Mouse (Mus musculus) heart, embryonic 11.5 days (tissue): ENCODE measurements around the gene Sltm. TPM values are rescaled to one million over a fixed set of nuclear protein-coding genes. Genes with fewer than 3 reads are reported as not detected.

Experiments used
- ATAC-seq: fragments of 200-750 bp; cut with Nextera tagmentation; replicated peaks from 2 replicates; pipeline ENCODE4 v1.8.0; 2017; ENCODE audit warnings: moderate library complexity; ENCODE audit not compliant: insufficient number of reproducible peaks, low FRiP score, low TSS enrichment
- H3K27ac ChIP-seq: fragments of 300-500 bp; sonication (generic); 2 replicates; pipeline ENCODE4 v1.5.1; 2014; ENCODE audit warnings: mild to moderate bottlenecking, low read depth, low read length
- H3K27me3 ChIP-seq: fragments of 300-500 bp; sonication (generic); 2 replicates; pipeline ENCODE4 v1.6.1; 2014; ENCODE audit warnings: mild to moderate bottlenecking, low read length, mixed read lengths; ENCODE audit not compliant: control insufficient read depth, insufficient read depth
- H3K36me3 ChIP-seq: fragments of 300-500 bp; sonication (generic); 2 replicates; pipeline ENCODE4 v1.6.1; 2014; ENCODE audit warnings: mild to moderate bottlenecking, low read length, moderate library complexity, mixed read lengths; ENCODE audit not compliant: control insufficient read depth, insufficient read depth
- H3K4me1 ChIP-seq: fragments of 300-500 bp; sonication (generic); 2 replicates; pipeline ENCODE4 v1.6.1; 2014; ENCODE audit warnings: low read length; ENCODE audit not compliant: control insufficient read depth, insufficient read depth
- H3K4me2 ChIP-seq: fragments of 300-500 bp; sonication (generic); 2 replicates; pipeline ENCODE4 v1.6.1; 2014; ENCODE audit warnings: mild to moderate bottlenecking, moderate library complexity
- H3K4me3 ChIP-seq: fragments of 300-500 bp; sonication (generic); 2 replicates; pipeline ENCODE4 v1.5.1; 2014; ENCODE audit warnings: low read depth, low read length
- H3K9ac ChIP-seq: fragments of 300-500 bp; sonication (generic); 2 replicates; pipeline ENCODE4 v1.6.1; 2014; ENCODE audit warnings: mild to moderate bottlenecking, low read depth, low read length, moderate library complexity
- H3K9me3 ChIP-seq: fragments of 300-500 bp; sonication (generic); replicated peaks from 2 replicates; pipeline ENCODE4 v1.6.1; 2016; ENCODE audit warnings: low read length; ENCODE audit not compliant: control insufficient read depth
- WGBS: fragments of 180-500 bp; shearing (Covaris S2); extraction: QIAGEN DNeasy Blood & Tissue Kit; methylation state at CpG from one replicate; pipeline ENCODE4 v1.1.7; 2014; ENCODE audit not compliant: insufficient replicate concordance; 5-methylcytosine and 5-hydroxymethylcytosine counted together
- polyA plus RNA-seq: library from polyadenylated mRNA; unstranded; fragments of >200 nt; fragmentation: Nextera tagmentation; extraction: Ambion mirVana; gene quantifications from 2 replicates; pipeline ENCODE4 v1.2.1, GENCODE M21; 2014

Sltm gene
- polyA plus RNA-seq, 1 experiment from 2014 or later = 48.3 TPM

DNA sequence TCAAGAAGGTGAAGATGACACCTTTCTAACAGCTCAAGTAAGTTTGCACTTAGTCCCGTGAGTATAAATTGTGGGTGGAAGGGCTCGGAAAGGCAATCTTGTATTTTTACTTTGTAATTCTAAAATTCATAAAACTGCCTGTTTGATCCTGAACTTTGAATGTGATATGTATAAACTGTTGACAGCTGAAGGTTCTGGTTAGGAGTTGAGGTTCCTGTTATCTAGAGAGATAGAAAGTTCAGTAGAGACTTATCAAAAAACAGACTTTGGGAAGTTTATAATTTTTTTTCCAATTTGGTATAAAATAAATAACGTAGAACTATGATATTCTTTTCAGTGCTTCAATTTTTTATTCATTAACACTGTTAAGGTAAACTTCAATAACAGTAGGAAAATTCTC is 20.3 kb downstream of the Sltm start:
- no peak overlapping the region for H3K4me3 ChIP-seq
- no peak overlapping the region for H3K9ac ChIP-seq
- no peak for ATAC-seq
- H3K36me3 ChIP-seq = no peaks in the 10 kb centered on the region
- no peak overlapping the region for H3K4me2 ChIP-seq
- no peaks in the 10 kb centered on the region for H3K27me3 ChIP-seq
- no peaks in the 10 kb centered on the region for H3K9me3 ChIP-seq
- H3K4me1 ChIP-seq = no peaks in the 10 kb centered on the region; the same call in 1 of the 2 replicates
- no peak overlapping the region for H3K27ac ChIP-seq
- WGBS = 85% methylated on average over 3 of the region's 3 CpGs

DNA sequence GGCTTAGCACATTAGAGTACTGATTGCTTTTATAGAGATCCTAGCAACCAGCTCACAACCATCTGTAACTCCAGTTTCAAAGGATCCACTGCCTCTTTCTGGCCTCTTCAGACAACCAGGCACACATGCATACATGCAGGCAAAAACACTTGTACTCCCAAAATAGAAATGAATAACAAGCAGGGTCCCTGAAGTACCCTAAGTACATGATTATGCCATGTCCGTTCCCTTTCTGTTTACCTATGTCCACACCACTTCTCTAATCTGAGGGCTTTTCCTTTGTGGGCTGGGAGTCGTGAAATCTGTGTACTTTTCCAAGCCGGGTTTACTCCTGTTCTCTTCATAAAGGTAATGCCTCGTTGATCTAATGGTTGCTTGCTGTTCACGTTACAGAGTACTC is 25.1 kb downstream of the Sltm start:
- ATAC-seq = no peak
- Histone ChIP-seq H3K9me3 (no peaks in the 10 kb centered on the region), H3K27me3 (no peaks in the 10 kb centered on the region), H3K4me1 (peaks cover 6% of the 10 kb centered on the region), H3K27ac (peak overlapping the region; percentile 60), H3K4me2 (peak overlapping the region; percentile 24), H3K36me3 (peaks cover under 1% of the 10 kb centered on the region; the same call in 1 of the 2 replicates), H3K4me3 (no peak overlapping the region), H3K9ac (no peak overlapping the region)
- WGBS = 56% methylated on average over 5 of the region's 5 CpGs

- no peak for ATAC-seq
- H3K36me3 ChIP-seq = peaks cover 3% of the 10 kb centered on the region
- 71% methylated on average over 8 of the region's 8 CpGs for WGBS
- H3K9ac ChIP-seq = 0 out of 2 replicates have a peak overlapping the region, but pooled peaks have one; percentile 16
- no peak overlapping the region for H3K4me3 ChIP-seq
- H3K27ac ChIP-seq = no peak overlapping the region
- no peaks in the 10 kb centered on the region for H3K27me3 ChIP-seq
- H3K4me2 ChIP-seq = no peak overlapping the region
- H3K9me3 ChIP-seq = no peaks in the 10 kb centered on the region
- H3K4me1 ChIP-seq = peaks cover 6% of the 10 kb centered on the region
Measured at GRCm38 (mm10) chr9:70570351-70570750, 27.8 kb downstream of the Sltm start.

- WGBS = 84% methylated on average over 2 of the region's 2 CpGs
- Histone ChIP-seq H3K4me3 (no peak overlapping the region), H3K27me3 (no peaks in the 10 kb centered on the region), H3K36me3 (peaks cover 17% of the 10 kb centered on the region), H3K9ac (no peak overlapping the region), H3K9me3 (no peaks in the 10 kb centered on the region), H3K4me1 (no peaks in the 10 kb centered on the region), H3K27ac (no peak overlapping the region), H3K4me2 (no peak overlapping the region)
- ATAC-seq = no peak
Measured at GRCm38 (mm10) chr9:70578123-70578522, 35.6 kb downstream of the Sltm start.

- Histone ChIP-seq H3K27me3 (no peaks in the 10 kb centered on the region), H3K4me3 (no peak overlapping the region), H3K36me3 (peaks cover 17% of the 10 kb centered on the region), H3K4me1 (no peaks in the 10 kb centered on the region), H3K9me3 (no peaks in the 10 kb centered on the region), H3K27ac (no peak overlapping the region), H3K4me2 (no peak overlapping the region), H3K9ac (no peak overlapping the region)
- 87% methylated on average over 5 of the region's 5 CpGs for WGBS
- no peak for ATAC-seq
Measured at GRCm38 (mm10) chr9:70580956-70581355, 38.4 kb downstream of the Sltm start.

DNA sequence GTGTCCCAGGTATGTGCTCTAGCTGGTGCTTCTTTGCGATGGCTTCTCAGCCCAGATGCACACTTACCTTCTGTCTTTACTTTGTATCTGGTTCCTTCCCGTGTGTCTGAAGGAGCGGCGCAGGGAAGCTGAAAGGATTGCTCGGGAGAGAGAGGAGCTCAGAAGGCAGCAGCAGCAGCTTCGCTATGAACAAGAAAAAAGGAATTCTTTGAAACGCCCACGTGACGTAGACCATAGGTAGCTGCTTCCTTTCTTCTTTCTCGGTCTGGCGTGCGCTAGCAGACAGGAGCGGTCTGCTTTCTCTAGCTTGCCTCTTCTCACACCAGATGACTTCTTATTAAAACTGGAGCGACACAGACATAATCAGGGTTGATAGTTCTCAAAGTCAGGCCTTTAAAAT is 42.1 kb downstream of the Sltm start:
- WGBS = 89% methylated on average over 14 of the region's 14 CpGs
- Histone ChIP-seq H3K9me3 (no peaks in the 10 kb centered on the region), H3K4me1 (no peaks in the 10 kb centered on the region), H3K4me2 (no peak overlapping the region), H3K9ac (no peak overlapping the region), H3K36me3 (peaks cover 30% of the 10 kb centered on the region), H3K27me3 (no peaks in the 10 kb centered on the region), H3K4me3 (no peak overlapping the region), H3K27ac (no peak overlapping the region)
- ATAC-seq = no peak

DNA sequence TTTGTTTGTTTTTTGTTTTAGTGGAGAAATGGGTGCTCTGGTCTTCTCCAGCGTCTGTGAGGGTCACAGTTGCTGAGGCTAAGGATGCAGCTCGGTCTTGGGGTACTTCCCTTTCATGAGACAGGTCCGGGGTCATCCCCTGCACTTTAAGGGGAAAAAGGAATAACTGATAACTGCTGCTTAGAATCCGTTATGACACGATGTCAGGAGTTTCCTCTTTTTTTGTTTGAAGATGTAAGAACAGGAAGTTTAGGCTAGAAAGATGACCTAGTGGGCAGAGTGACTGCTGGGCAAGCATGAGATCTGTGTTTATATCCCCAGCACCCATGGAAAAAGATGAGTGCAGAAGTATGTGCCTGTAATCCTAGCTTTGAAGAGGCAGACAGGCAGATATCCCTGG is 42.6 kb downstream of the Sltm start:
- Histone ChIP-seq H3K27me3 (no peaks in the 10 kb centered on the region), H3K4me3 (no peak overlapping the region), H3K36me3 (peaks cover 33% of the 10 kb centered on the region), H3K4me2 (no peak overlapping the region), H3K4me1 (no peaks in the 10 kb centered on the region), H3K27ac (no peak overlapping the region), H3K9ac (no peak overlapping the region), H3K9me3 (no peaks in the 10 kb centered on the region)
- no peak for ATAC-seq
- WGBS = 74% methylated on average over 5 of the region's 5 CpGs

DNA sequence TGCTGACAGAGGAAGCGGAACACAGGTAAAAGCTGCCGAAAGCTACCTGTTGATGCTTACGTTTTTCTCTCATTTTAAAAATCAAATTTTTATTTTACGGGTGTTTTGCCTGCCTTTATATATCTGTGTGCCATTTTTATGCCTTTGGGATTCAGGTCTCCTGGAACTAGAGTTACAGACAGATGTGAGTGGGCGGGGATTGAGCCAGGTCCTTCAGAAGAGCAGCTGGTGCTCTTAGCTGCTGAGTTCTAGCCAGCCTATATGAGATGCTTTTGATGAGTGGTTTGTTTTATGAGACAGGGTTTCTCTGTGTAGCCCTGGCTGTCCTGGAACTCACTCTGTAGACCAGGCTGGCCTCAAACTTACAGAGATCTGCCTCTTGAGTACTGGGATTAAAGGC is 44.6 kb downstream of the Sltm start:
- no peaks in the 10 kb centered on the region for H3K27me3 ChIP-seq
- H3K4me1 ChIP-seq = no peaks in the 10 kb centered on the region
- no peak overlapping the region for H3K9ac ChIP-seq
- no peak overlapping the region for H3K27ac ChIP-seq
- no peak for ATAC-seq
- H3K4me3 ChIP-seq = no peak overlapping the region
- no peak overlapping the region for H3K4me2 ChIP-seq
- 94% methylated on average over 5 of the region's 5 CpGs for WGBS
- no peaks in the 10 kb centered on the region for H3K9me3 ChIP-seq
- peaks cover 31% of the 10 kb centered on the region for H3K36me3 ChIP-seq

GRCm38 (mm10) chr9:70590775-70591174 is 48.2 kb downstream of the Sltm start:
- H3K4me3 ChIP-seq = no peak overlapping the region
- no peak overlapping the region for H3K4me2 ChIP-seq
- ATAC-seq = no peak
- H3K27me3 ChIP-seq = no peaks in the 10 kb centered on the region
- H3K4me1 ChIP-seq = no peaks in the 10 kb centered on the region
- no peaks in the 10 kb centered on the region for H3K9me3 ChIP-seq
- no peak overlapping the region for H3K9ac ChIP-seq
- H3K27ac ChIP-seq = no peak overlapping the region
- 96% methylated on average over 4 of the region's 4 CpGs for WGBS
- H3K36me3 ChIP-seq = peaks cover 31% of the 10 kb centered on the region
